Mouse (Mus musculus) brain, embryonic 14.5 days (tissue): Measurements from ENCODE around the gene Kdm6b. TPM values are rescaled to one million over a fixed set of nuclear protein-coding genes. Genes with fewer than 3 reads are reported as not detected.

Source experiments
- DNase-seq: peaks from one replicate; pipeline ENCODE4 v3.0.0-alpha.2; 2011; ENCODE audit warnings: low read depth
- CTCF ChIP-seq: fragments of 200-500 bp; IDR thresholded peaks from 2 replicates; pipeline ENCODE4 v1.5.1; 2012; ENCODE audit warnings: inconsistent platforms, mild to moderate bottlenecking, moderate library complexity, borderline replicate concordance; ENCODE audit not compliant: insufficient read depth, insufficient read length; ENCODE audit errors: extremely low read depth
- POLR2A ChIP-seq: fragments of 200-500 bp; IDR thresholded peaks from 2 replicates; pipeline ENCODE4 v1.6.1; 2012; ENCODE audit warnings: mild to moderate bottlenecking, inconsistent platforms, borderline replicate concordance; ENCODE audit not compliant: poor library complexity, insufficient read depth, insufficient read length, severe bottlenecking; ENCODE audit errors: extremely low read depth
- polyA plus RNA-seq: library from polyadenylated mRNA; depleted of rRNA; stranded (reverse); fragments of >200 nt; gene quantifications from 2 replicates; pipeline ENCODE4 v1.2.3, GENCODE M21; 2012

The Kdm6b gene
- polyA plus RNA-seq, 1 experiment = 38.7 TPM

- peak; percentile 99 for DNase-seq
- TF ChIP-seq POLR2A (no peak), CTCF (no peak)
These were observed 2.4 kb downstream of the Kdm6b start for GRCm38 (mm10) chr11:69411073-69411535.

DNA sequence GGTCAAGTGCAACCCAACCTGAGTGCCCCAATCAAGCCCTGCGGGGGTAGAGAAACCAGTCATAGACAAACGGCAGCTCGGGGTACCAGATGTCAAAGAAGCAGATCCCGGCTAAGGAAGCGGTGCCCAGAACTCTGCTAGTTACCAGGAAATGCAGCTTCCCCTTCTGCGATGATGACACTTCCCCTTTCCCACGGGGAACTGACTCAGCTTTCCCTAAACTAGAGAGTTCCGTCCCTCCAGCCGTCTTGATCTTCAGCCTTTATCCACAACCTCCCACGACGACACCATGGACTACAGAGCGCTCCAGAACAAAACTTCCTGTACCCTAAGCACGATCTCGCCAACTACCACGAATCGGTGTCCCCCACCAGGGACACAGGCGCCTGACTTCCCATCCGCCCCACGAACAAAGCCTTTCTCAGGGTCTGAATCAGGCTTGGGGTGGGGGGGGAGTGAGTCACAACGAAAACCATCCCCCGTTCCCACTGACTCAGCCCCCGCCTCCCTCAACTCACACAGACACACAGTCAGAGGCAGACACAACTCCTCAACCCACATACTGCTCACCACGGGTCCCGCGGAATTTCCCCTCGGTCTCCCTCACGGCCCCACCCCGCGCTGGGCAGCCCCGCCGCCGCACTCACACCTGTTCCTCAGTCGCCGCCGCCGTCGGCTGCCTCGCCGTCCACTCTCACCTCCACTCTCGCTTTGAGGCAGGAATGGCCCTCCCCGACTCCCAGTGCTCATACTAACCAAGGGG, 3.0 kb downstream of the Kdm6b start:
- TF ChIP-seq POLR2A = no peak
- TF ChIP-seq CTCF = no peak
- DNase-seq = peak; percentile 47

DNA sequence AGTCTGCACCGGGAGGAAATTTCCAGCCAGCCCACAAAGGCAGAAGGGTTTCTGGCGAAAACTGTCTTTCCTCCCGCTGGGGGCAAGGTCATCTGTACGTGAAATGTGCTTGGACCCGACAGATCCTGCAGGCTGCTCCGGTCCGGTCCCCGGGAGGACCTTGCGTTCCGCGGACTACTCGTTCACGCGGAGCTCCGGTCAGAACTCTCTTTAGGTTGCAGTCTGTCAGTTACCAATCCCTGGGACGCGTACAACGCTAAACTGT, 3.5 kb downstream of the Kdm6b start:
- DNase-seq = no peak
- TF ChIP-seq POLR2A (no peak), CTCF (no peak)

- TF ChIP-seq POLR2A = no peak
- TF ChIP-seq CTCF = no peak
- peak; percentile 93 for DNase-seq
These were observed 4.0 kb downstream of the Kdm6b start for GRCm38 (mm10) chr11:69409378-69410044.

- peak; percentile 97 for DNase-seq
- TF ChIP-seq CTCF (no peak), POLR2A (no peak)
These were observed 4.7 kb downstream of the Kdm6b start for GRCm38 (mm10) chr11:69408541-69409377.

- TF ChIP-seq CTCF (no peak), POLR2A (no peak)
- DNase-seq = no peak
These were observed 5.8 kb downstream of the Kdm6b start for GRCm38 (mm10) chr11:69407724-69408004.

GRCm38 (mm10) chr11:69406867-69407723, 6.4 kb downstream of the Kdm6b start:
- no peak for DNase-seq
- TF ChIP-seq CTCF = no peak
- TF ChIP-seq POLR2A = no peak

GRCm38 (mm10) chr11:69406282-69406681, 7.2 kb downstream of the Kdm6b start:
- TF ChIP-seq POLR2A (no peak), CTCF (no peak)
- DNase-seq = no peak

GRCm38 (mm10) chr11:69405397-69406200, 7.9 kb downstream of the Kdm6b start:
- TF ChIP-seq CTCF (no peak), POLR2A (no peak)
- DNase-seq = no peak
